Mouse (Mus musculus) frontal cortex, postnatal 25 days (tissue): ENCODE measurements around the gene Sgk1.
"Not testable (repeated sequence)": the region's sequence is repeated elsewhere in the genome, so short reads cannot be mapped to it uniquely, and the experiment has no call there.

ENCODE experiments used
- DNase-seq, 2 experiments: peaks; one replicate each; pipeline ENCODE4 v3.0.0; 2022; ENCODE audit warnings: low spot score in 2 of 2

The Sgk1 gene

GRCm38 (mm10) chr10:21866504-21866903 is 15.5 kb upstream of the Sgk1 start:
- DNase-seq, result no peak

GRCm38 (mm10) chr10:21868221-21868620 is 13.8 kb upstream of the Sgk1 start:
- no peak for DNase-seq

- no peak for DNase-seq
Observed at GRCm38 (mm10) chr10:21868623-21869022, 13.4 kb upstream of the Sgk1 start.

GRCm38 (mm10) chr10:21881837-21882183 is 174 bp upstream of the Sgk1 start:
- no peak for DNase-seq

GRCm38 (mm10) chr10:21883587-21883986 is 1.6 kb downstream of the Sgk1 start:
- peak in 1 of 2 experiments; percentile 24 for DNase-seq

- DNase-seq, result no peak
Observed at GRCm38 (mm10) chr10:21884534-21884933, 2.5 kb downstream of the Sgk1 start.

- no peak for DNase-seq
Observed at GRCm38 (mm10) chr10:21889141-21889765, 7.3 kb downstream of the Sgk1 start.

- no peak for DNase-seq
Observed at GRCm38 (mm10) chr10:21890293-21890692, 8.3 kb downstream of the Sgk1 start.

GRCm38 (mm10) chr10:21891442-21891841 is 9.5 kb downstream of the Sgk1 start:
- no peak for DNase-seq

GRCm38 (mm10) chr10:21892104-21892503 is 10.1 kb downstream of the Sgk1 start:
- no peak for DNase-seq

- no peak for DNase-seq
Observed at GRCm38 (mm10) chr10:21898417-21898816, 16.4 kb downstream of the Sgk1 start.

GRCm38 (mm10) chr10:21898851-21899250 is 16.9 kb downstream of the Sgk1 start:
- DNase-seq, result not testable (repeated sequence)

- DNase-seq, result no peak
Observed at GRCm38 (mm10) chr10:21899397-21899796, 17.4 kb downstream of the Sgk1 start.

GRCm38 (mm10) chr10:21902152-21903140 is 20.5 kb downstream of the Sgk1 start:
- DNase-seq, result no peak

- no peak for DNase-seq
Observed at GRCm38 (mm10) chr10:21904151-21904550, 22.2 kb downstream of the Sgk1 start.

- DNase-seq, result no peak
Observed at GRCm38 (mm10) chr10:21905616-21906015, 23.6 kb downstream of the Sgk1 start.

GRCm38 (mm10) chr10:21906894-21907446 is 25.0 kb downstream of the Sgk1 start:
- DNase-seq, result no peak

- no peak for DNase-seq
Observed at GRCm38 (mm10) chr10:21907784-21908183, 25.8 kb downstream of the Sgk1 start.

- no peak for DNase-seq
Observed at GRCm38 (mm10) chr10:21908686-21909085, 26.7 kb downstream of the Sgk1 start.

GRCm38 (mm10) chr10:21910334-21910733 is 28.4 kb downstream of the Sgk1 start:
- DNase-seq, result no peak

GRCm38 (mm10) chr10:21911303-21911947 is 29.4 kb downstream of the Sgk1 start:
- no peak for DNase-seq

- no peak for DNase-seq
Observed at GRCm38 (mm10) chr10:21914751-21915150, 32.8 kb downstream of the Sgk1 start.
